Mouse (Mus musculus): ENCODE measurements around the gene Ufc1.

Gene Ufc1

DNA sequence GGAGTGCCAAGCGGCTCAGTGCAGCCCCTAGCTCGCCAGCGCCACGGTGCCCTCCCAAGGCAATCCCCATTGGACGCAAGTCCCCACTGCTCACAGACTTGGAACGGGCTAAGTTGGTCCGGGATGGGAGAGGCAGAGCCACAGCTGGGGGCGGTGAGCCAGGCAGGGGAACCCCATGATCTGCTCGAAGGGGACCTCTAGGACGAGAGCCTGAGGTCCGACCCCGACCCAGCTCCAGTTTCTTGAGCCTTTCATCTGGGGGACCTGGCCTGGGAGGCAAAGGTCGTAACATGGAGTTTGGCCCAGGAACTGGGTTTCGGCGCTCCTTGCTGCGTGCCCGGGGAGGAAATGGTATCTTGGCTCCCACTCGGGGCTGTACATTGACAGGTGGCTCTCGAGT, 8.3 kb downstream of the Ufc1 start:
- peak; percentile 39 for DNase-seq

DNA sequence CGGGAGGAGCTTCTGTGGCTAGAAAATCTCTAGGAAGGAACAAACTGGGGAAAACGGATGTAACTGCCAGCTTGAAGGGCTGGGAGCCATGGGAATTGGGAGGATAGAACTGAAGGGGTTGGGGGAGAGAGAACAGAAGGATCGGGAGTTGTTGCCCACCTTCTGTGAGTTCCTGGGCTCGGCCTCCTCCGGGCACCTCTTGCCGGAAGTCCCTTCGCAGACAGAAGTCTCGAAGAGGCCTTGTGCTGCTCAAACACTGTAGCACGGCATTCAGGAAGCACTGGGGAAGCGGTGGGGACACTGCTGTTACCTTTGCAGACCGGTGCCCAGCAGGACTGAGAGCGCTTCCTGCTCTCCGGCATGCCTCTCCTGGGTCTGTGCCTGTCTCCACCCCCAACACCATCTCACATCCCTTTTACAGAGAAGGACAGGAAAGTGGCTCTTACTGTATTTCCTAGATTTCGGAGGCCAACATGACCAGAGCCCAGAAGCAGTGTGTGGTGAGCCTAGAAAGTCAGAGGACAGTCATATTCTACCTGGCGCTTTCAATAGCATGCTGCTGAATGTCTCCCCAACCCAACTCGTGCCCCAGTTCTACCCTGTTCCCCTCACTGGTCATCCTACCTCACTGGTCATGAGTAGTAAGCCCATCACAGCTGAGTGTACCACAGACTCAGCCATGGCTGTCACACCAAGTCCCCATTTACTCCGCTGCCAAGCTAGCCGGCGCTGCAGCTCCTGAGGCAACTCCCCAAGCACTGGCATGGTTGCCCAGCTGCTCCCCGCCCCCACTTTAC, 9.5 kb downstream of the Ufc1 start:
- no peak for DNase-seq

DNA sequence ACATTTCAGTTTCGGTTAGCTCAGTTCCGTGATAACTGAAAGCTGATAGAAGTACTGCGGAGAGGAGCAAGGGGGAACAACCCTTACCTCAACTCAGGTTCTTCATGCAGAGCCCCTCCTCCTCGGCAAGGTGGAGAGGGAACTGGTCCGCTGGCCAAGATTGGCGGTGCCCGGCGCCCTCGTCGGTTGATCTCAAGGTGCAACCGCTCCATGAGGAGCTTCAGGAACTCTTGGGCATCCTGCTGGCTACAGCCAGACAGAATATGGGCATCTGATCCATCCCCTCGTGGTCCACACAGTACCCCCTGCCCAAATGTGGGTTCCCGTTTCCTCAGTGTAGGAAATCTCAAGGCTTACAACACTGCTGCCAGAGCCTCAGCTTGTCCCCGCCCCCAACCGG, 10.3 kb downstream of the Ufc1 start:
- DNase-seq, result peak; percentile 19

DNA sequence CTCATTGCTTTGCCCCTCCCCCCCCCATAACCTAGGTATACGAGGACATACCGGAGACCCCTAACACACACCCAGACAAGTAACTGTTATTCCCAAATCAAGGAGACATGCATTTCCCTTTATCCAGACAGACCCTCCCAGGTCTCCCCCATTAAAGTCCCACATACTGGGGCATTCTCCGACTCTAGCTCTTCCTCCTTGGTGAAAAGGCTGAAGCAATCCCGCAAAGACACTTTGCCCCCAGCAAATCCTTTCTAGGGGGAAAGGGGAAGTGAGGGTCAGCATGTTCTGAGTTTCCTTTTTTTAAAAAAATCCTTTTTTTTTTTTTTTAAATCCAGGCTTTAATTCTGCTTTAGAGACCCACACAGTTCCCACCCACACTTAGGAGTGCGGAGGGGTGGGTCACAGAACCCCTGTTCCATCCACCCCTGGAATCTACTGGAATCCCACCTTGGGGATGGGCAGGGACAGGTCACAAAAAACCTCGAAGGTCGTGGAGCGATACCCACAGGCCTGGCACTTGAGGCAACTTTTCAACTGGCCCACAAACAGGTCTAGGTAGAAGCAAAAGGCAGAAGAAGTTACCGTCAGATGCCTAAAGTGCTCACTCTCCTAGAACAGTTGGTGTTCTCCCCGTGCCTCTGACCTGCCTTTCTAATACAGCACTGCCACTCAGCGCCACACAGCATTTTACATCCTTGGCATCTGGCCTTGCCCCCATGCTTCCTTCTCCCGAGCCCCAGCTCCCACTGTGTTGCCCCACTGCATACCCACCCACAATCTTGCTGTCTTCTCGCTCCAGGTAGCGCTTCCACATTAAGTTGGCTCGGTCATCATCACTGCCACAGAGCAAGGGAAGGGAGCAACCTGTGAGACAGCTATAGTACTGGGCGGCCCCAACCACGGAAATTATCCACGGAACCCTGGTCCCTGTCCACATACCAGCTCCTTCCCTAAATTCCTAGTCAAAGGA, 11.3 kb downstream of the Ufc1 start:
- DNase-seq, result no peak

DNA sequence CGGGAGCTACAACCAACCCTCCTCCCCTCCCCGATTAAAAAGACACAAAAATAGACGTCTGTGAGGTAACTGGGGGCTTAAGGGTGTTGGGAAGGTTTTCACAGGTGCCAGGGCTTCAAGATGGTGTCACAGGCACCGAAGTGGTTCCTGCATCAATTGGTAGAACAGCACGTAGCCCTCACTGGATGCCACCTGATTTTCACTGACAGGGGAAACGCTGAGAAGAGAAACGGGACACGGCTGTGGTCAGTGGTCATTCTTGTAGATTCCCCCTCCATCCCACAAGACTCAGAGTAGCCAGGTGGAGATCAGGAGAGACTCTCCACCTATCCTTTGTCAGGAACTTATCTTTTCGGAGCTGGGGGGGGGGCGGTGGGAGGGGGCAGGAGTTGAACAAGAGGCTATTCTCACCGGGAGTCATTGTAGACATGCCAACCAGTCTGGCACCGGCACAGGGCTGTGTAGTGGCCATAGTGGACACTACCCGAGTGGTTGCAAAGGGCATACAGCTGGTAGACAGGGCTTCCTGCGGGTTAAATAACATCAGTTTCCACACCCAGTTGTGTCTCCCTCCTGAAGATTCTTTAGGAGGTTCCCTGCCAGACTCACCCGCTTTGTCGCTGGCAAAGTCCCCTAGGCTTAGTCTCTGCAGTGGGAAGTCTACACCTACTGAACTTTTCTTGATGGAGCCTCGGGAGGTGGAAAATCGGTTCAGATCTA, 12.6 kb downstream of the Ufc1 start:
- peak; percentile 21 for DNase-seq

DNA sequence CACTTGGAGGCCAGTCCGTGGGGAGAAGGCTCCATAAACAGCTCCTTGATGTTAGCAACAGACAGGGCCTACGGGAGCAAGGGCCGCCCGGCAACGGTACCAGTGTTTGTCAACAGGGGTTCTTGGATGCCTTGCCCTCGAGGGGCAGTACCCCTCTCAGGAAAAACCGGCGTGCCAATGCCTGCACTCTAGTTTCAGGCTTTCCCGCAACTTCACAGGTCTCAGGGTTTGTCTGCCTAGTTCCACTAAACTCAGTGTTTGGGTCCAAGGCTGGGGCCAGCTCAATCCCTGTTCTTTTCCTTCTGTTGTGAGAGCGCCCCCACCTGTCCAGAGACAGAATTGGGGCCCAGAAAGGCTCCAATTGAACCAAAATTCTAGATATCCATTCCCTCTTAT, 13.3 kb downstream of the Ufc1 start:
- DNase-seq, result peak; percentile 72

DNA sequence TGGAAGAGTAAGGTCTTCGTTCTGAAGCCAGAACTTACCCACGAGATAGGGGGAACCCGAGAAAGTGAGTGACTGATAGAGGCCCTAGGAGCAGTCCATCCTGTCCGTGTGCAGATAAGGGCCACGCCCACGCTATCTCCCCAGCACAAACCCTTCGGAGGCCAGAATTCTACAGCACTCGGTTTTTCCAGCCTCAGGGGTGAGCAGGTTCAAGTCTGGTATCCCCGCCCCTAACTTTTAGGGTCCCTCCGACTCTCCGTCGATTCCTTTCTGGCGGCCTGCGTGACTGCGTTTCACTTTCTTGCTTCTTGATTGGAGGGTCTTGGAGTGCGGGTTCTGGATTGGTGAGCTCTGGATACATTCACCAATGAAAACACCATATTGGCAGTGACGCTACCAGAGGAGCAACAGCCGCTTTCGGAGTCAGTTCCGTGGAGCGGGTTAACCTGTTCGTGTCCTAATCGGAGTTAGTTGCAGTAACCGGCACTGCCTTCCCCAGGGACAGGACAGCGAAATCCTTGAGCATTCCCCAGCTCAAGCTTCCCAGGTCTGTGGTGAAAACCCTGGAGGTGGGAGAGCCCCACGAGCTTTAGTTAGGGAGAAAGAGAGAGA, 13.8 kb downstream of the Ufc1 start, which contains the start of gene Ppox:
Gene Ppox, minus strand, starts transcription at position 271 of the 612 bp plus-strand sequence.
- peak; percentile 88 for DNase-seq

DNA sequence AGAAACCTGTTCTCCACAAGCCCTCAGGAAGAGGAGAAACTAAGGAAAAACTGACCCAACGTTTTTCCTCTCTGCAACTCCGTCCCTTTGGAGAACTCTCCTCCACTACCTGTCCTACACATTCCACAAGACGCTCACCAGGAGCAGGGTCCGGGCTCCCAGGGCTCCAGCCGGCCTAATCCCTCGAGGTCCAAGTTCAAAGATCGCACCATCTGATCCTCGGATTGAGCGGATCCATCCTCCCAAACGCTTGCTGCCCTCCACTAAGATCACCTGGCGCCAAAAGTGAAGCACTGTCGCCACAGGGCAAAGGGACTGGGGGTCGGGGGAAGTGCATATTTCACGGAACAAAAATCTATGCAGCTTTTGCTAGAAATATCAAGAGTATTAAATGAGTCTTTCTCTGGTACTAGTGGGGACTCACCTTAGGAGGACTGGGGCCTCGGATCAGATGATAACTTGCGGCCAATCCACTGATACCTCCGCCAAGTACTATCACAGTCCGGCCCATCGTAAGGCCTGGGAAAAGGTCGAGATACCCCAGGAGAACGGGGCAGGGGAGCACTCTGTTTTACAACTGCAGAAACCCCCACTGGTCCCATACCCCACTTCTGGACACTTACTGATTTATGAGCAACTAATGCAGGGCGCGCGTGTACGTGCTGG, 14.4 kb downstream of the Ufc1 start:
- DNase-seq, result peak; percentile 27

DNA sequence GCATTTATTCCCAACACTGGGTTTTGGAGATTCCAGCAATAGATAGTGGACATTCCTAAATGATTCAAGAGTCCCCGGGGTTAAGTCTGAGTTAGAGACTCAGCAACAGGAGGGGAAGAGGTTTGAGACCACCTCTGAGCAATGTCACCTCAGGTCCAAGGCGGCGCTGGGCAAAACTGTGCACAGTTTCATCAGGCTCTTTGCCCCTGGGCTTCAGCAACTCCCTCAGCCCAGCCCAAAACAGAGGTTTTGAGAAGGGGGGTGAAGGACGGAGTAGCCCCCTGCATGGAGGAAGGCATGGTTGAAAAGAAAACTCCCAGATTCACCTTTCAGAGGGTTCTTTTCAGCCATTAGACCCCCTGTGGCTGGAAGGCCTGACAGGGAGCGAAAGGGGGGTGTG, 15.1 kb downstream of the Ufc1 start:
- DNase-seq, result no peak

DNA sequence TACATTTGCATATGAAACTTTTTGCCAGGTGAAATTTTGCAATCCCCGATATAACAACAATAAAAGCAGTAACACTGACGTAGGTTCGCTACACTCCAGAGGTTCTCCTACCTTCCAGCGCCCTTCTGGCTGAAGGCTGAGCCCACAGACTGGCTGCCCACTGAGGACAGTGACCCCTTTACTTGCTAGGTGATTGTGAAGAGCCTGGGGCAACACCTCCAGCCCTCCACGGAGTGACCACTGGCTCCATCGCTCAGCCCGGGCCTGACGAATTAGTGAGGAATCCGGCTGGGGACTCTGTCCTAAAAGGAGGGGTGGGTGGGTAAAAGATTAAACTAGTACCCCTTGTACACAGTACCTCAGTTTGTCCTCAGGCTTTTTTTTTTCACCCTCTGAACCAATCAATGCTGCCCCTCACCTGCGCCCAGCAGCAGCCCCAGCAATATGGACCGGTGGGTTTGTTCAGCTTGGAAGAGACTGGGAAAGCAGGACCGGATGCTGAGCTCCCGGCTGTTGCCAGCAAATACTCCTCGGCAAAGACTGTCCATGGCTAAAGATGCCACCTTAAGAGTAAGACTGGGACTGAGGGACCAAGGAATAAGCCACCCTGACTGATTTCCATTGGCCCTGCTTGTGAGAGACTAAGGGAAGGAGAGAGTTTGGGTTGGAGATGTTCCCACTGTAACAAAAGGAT, 15.7 kb downstream of the Ufc1 start:
- DNase-seq, result no peak

DNA sequence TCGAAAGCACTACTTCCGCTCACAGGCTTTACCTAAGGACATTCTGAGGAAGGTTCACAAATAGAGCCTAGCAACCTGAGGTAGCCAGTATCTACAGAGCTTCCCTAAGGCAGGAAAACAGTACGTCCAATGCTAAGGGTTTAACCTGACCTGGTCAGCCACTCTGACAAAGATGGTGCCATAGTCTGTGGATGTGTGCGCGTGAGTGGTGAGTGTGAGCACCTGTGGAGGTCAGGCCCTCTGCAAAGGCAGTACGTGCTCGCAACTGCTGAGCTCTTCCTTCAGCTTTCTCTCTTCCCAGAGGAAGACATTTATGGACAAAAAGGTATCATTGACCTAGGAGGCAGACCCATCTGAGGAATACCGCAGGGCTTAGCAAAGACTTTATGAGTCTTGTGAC, 16.4 kb downstream of the Ufc1 start:
- no peak for DNase-seq

DNA sequence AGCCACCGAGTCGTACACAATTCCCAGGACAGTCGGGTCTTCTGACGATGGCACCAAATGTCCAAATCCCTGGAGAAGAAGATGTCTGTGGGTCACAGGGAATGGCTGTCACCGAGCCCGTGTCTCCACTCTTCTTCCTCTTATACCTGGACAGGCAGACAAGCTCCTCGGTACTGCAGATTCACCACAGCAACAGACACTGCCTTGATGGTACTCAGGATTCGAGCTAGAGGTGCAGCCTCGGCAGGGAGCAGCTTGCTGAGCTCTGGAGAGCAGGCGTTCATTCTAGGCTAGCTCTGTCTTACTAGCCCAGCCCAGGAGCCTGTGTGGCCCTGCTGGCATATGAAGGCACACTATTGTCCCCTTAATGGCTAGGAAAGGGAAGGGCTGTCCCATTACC, 17.1 kb downstream of the Ufc1 start:
- no peak for DNase-seq

DNA sequence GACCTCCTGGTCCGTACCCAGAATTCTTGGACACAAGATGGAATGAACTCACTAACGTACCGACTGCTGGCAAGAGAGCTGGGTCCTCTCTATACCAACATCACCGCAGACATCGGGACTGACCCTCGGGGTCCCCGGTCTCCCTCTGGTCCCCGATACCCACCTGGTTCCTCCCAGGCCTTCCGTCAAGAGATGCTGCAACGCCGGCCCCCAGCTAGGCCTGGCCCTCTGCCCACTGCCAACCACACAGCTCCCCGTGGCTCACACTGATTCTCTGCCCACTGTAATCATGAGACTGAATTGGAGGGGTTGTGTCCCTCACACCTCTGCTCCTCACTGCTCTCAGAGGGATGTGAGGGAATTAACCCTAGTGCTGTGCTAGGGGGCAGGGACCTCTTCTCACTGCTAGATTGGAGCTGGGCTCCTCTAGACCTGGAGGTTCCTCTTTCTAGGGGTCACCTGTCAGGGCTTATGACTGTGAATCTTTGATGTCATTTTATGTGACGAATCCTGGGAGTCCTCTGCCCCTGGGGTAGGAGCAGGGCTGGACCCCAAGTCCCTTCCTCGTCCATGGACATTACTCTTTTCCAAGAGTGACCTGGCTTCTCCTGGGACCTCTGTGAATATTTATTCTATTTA, 18.6 kb downstream of the Ufc1 start:
- DNase-seq, result no peak

DNA sequence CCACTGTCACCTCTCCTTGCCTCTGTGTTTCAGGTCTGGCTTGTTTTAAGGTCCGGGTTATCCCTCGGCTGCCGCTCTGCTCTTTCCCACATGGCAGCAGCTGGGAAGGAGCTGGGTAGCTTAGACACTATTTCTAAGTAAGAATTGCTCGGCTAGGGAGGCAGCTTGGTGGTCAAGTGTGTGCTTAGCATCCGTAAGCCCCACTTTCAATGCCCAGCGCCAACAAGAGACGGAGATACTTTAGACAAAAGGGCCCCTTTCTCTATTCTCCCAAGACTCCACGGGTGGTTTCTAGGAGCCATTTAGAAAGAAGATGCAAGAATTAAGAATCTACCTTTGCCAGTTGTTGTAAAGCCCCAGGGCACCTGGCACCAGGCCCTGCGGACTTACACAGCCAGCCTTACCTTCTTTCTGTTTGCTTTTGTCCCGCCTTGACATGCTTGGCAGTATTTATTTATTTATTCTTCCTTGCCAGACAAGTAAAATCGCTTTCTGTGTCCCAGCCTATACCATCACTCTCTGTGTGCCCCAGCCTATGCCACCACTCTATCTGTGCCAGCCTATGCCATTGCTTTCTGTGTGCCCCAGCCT, 19.6 kb downstream of the Ufc1 start:
- no peak for DNase-seq

DNA sequence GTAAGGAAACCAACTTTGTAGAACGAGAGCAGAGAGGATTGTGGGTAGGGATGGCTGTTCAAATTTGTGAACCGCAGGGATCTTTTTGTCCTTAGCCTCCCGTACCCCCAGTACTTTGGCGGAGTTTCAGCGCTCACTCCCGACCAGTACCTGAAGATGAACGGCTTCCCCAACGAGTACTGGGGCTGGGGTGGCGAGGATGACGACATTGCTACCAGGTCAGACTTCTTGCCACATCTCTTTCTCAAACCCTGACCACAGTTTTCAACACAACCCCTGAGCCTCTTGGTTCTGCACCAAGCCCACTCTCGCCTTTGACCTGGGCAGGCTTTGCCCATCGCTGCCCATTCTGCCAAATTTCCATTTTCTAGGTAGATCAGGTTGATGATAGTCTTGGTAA, 20.7 kb downstream of the Ufc1 start:
- no peak for DNase-seq

DNA sequence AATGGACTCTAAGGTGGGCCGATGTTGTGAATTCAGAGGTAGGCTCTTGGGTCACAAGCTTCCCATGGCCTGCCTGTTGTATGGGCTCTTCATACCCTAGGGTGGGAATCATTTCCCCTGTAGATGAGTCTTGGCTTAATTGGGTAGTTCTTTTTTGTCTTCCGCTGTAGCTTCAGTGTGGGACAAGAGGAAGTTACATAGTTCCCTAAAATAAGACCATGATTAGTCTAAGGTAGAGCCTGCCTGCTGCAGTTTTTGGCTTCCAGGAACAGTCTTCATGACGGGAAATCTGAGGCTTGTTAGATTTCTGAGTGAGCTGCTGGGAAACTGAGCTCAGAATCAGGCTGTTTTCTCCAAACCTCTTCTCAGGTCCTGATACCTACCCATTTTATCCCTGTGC, 22.7 kb downstream of the Ufc1 start:
- no peak for DNase-seq

DNA sequence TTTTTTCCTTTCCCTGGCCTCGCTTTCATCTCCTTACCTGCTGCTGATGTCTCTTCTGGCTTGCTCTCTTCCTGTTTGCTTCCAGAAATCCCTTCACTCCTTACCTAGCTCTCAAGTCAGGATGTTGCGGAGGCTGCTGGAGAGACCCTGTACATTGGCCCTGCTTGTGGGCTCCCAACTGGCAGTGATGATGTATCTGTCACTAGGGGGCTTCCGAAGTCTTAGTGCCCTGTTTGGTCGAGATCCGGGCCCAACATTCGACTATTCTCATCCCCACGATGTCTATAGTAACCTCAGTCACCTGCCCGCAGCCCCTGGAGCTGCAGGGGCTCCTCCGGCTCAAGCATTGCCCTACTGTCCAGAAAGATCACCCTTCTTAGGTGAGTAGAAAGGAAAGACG, 23.2 kb downstream of the Ufc1 start:
- no peak for DNase-seq

DNA sequence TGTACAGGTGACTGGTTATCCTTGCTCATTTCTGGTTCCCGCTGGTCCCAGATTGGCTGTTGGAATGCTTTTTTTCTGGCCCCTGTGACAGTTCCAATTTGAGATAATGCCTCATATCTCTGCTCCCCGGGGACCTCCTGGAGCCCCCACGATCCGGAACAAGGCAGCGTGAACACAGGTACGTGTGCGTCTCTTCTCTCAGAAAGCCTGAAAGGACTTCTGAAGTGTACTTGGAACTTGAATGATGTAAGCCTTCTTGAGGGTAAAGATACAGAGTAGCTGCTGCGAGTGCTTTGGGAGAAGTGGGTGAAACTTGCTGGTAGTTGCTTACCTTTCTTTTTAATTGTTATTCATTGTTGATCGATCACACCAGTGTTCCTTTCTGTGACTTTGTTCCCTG, 23.6 kb downstream of the Ufc1 start:
- peak; percentile 18 for DNase-seq

DNA sequence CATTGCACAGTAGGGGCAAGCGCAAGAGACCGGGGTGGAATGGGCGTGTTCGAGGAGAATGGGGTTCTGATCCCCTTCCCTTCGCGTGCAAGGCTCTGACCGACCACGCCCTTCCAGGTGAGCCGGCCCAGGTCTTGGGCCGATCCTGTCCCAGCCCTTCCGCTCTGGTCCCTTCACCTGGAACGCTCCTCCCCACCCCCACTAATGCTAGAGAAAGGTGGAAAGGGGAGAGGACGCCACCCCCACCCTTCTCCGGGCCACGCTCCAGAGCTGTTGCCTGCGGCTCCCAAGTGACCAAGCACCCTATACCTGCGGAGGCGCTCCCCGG, 24.3 kb downstream of the Ufc1 start:
- no peak for DNase-seq

DNA sequence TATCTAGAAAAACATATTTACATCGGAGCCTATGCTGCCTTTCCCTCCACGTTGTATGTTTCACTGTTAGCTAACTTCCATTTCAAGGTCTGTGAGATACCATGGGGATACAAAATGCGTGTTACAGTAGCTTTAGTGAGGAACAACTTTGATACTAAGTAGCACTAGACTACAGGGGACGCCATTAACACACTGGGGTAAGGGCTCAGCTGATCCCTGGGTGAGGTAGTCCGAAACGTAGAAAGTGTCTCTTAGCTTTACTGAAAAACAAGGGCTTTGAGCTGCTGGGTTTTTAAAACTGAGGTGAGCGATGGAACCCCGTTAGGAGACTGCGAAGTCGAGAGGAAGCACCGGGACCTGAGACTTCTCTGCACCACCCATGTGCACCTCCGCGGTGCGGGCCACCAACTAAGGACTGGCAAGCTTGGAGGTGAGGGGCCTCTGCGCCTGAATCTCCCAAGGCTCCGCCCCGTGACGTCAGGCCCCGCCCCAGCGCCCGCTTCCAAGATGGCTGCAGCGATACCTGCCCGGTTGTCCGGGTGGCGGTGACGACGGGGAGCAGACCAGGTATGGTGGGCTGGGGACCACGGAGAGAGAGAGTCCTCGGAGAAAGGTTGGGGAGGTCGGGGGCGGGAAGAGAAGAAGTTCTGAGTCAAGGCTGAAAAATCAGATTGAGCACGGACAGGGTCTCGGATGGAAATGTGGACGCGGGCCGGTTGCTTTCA, 24.8 kb downstream of the Ufc1 start, which contains the start of gene B4galt3:
Gene B4galt3, plus strand, starts transcription at position 481 of the 725 bp plus-strand sequence.
- peak; percentile 99 for DNase-seq

Data from cerebellum, adult 8-10 months (tissue).